Mouse (Mus musculus) brain, embryonic 14.5 days (tissue): ENCODE data around the gene Tspan13. TPM values are rescaled to one million over a fixed set of nuclear protein-coding genes. Genes with fewer than 3 reads are reported as not detected.

Source experiments
- DNase-seq: peaks from one replicate; pipeline ENCODE4 v3.0.0-alpha.2; 2011; ENCODE audit warnings: low read depth
- CTCF ChIP-seq: fragments of 200-500 bp; IDR thresholded peaks from 2 replicates; pipeline ENCODE4 v1.5.1; 2012; ENCODE audit warnings: inconsistent platforms, mild to moderate bottlenecking, moderate library complexity, borderline replicate concordance; ENCODE audit not compliant: insufficient read depth, insufficient read length; ENCODE audit errors: extremely low read depth
- POLR2A ChIP-seq: fragments of 200-500 bp; IDR thresholded peaks from 2 replicates; pipeline ENCODE4 v1.6.1; 2012; ENCODE audit warnings: mild to moderate bottlenecking, inconsistent platforms, borderline replicate concordance; ENCODE audit not compliant: poor library complexity, insufficient read depth, insufficient read length, severe bottlenecking; ENCODE audit errors: extremely low read depth
- polyA plus RNA-seq: library from polyadenylated mRNA; depleted of rRNA; stranded (reverse); fragments of >200 nt; gene quantifications from 2 replicates; pipeline ENCODE4 v1.2.3, GENCODE M21; 2012; rRNA removed

Gene Tspan13
- polyA plus RNA-seq, 1 experiment, result 280 TPM

DNA sequence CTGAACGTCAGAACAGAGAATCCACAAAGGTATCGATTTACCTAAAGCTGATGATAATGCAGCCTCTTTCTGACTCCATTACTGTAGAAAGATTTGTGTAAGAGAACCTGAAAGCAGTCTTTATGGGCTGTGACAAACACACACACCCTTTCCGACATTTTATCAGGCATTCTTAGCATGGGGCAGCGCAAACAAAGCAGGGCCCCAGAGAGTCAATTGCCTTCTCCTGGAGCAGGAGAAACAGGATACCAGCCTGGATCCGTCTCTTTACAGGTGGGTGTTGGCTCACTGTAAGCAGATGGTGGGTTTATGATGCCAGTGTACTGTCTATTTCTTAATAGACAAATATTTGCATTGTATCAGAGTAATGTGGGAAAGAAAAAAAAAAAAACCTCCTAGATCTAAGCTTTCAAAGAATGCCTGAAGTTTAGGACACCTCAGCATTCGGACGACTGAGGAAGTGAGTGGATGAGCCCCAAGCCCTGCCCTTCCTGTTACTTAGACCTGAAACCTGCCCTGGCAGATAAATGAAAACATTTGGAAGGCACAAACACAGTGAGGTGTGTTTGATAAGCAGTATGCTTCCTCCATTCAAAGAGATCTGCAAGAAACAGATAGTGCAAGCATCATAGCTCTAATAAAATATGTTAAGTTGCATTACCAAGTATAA is 76.1 kb downstream of the Tspan13 start:
- TF ChIP-seq POLR2A, result no peak
- no peak for TF ChIP-seq CTCF
- no peak for DNase-seq

Other genes starting within 250 kb of the Tspan13 start
- gene Agr3, start 116.9 kb downstream of the Tspan13 start, polyA plus RNA-seq, result 0.09 TPM in 1 of 2 replicates, not detected in the other
- not detected in 2 replicates for gene Agr2, start 49.6 kb downstream of the Tspan13 start, polyA plus RNA-seq
- 29.9 and 39.5 TPM in 2 replicates for gene Ankmy2, start 114.6 kb upstream of the Tspan13 start, polyA plus RNA-seq
- gene Bzw2, start 115.6 kb upstream of the Tspan13 start, polyA plus RNA-seq, result 225 and 239 TPM in 2 replicates
- not detected in 2 replicates for gene Lrrc72, start 210.9 kb upstream of the Tspan13 start, polyA plus RNA-seq